14 mouse cellular contexts compared by ENCODE assay signal in the genomic region with DNA sequence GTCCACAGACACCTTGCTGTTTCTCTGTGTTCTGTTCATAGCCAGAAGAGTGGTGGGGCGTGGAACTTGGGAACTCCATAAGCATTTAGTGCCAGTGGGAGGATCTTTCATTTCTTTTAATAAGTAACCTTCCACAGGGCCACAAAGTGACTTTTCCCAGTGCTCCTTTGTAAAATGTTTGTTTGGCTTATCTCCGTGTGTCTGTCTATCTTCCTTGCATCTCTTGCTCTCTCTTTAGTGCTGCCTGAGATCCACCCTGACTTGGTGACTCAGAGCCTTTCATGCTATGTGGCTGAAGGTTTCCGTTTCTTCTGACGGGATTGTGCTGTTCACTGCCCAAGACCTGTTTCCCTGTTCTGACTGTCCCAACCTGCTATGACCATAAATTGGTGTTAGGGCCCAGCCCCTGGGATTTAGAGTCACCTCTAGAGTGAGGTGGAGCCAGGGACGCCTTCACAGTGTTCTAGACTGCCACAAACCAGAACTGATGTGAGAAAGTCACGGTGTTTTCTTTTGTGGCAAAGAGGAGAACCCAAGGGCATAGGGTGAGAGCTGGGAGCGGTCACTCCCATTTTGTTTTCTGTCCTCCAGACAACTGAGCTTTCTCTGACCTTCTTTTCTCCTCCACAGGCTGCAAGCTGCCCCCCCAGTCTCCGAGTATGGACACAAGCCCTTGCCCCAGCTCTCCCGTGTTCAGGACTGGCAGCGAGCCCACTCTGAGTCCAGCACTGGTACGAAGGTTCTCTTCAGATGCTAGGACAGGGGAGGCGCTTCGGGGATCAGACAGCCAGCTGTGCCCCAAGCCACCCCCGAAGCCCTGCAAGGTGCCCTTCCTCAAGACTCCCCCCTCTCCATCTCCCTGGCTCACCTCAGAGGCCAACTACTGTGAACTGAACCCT.
A peak's percentile ranks its signal among the peaks of the same experiment; 100 is the strongest.
DNase-seq lines count a peak whose midpoint lies in the region; ATAC-seq and TF ChIP-seq lines count a peak whose summit lies in the region.
"Had no signal": no experiment of that assay in that cellular context is flagged by ENCODE, and none has a peak within 500 bp of the region (broad histone marks: within the 10 kb centered on the region; RNA-seq: fewer than 3 reads in every experiment).

No protein-coding gene starts in this region.

- peak overlapping the region; percentile 52 for H3K4me2 ChIP-seq in intestine, embryonic 15.5 days (replicated peaks)
- H3K4me2 ChIP-seq in stomach, embryonic 15.5 days, result peak overlapping the region; percentile 20; the same call in 1 of the 2 replicates
- H3K4me2 ChIP-seq in midbrain, postnatal 0 days (ENCODE audit: low read depth, low read length, poor library complexity, severe bottlenecking), result no peak overlapping the region
- H3K4me2 ChIP-seq: hindbrain, embryonic 12.5 days; limb, embryonic 13.5 days had no signal

- 65% methylated on average over 14 of the region's 14 CpGs for WGBS in intestine, embryonic 15.5 days
- WGBS in stomach, embryonic 15.5 days, result 75% methylated on average over 14 of the region's 14 CpGs
- 91% methylated on average over 14 of the region's 14 CpGs for WGBS in midbrain, postnatal 0 days

- ATAC-seq in intestine, embryonic 15.5 days, result peak; percentile 65
- ATAC-seq in stomach, embryonic 15.5 days (ENCODE audit: insufficient read depth, low FRiP score, low read depth), result peak; percentile 17; the same call in 1 of the 2 replicates
- ATAC-seq in midbrain, postnatal 0 days (ENCODE audit: low FRiP score), result no peak

- H3K4me3 ChIP-seq in intestine, embryonic 15.5 days (replicated peaks), result peak overlapping the region; percentile 27
- no peak overlapping the region for H3K4me3 ChIP-seq in stomach, embryonic 15.5 days (replicated peaks)
- no peak overlapping the region for H3K4me3 ChIP-seq in midbrain, postnatal 0 days (ENCODE audit: low read depth, low read length)
- H3K4me3 ChIP-seq: erythroblast, embryonic 14.5 days; heart, embryonic 10.5 days; hindbrain, embryonic 12.5 days; limb, embryonic 13.5 days had no signal

- peaks cover 32% of the 10 kb centered on the region for H3K4me1 ChIP-seq in intestine, embryonic 15.5 days (replicated peaks)
- H3K4me1 ChIP-seq in stomach, embryonic 15.5 days, result peaks cover 27% of the 10 kb centered on the region
- 0 out of 2 replicates have a peak, but pooled peaks cover under 1% of the 10 kb centered on the region for H3K4me1 ChIP-seq in midbrain, postnatal 0 days (ENCODE audit: insufficient read depth, low read length)

- DNase-seq in heart, adult 11 months, result peak; percentile 89
- DNase-seq in heart, postnatal 36 days, result no peak
- peak; percentile 84 to 93 for DNase-seq in kidney, postnatal 25 days
- DNase-seq in spleen, postnatal 36 days (ENCODE audit: low spot score in 2 of 2), result no peak
- no peak for DNase-seq in midbrain, postnatal 0 days (ENCODE audit: low spot score)
- DNase-seq in cerebellum, adult 8-10 months, result no peak
- DNase-seq: cerebellum, adult 18-20 months; thymus, adult 2 months had no signal

- no peaks in the 10 kb centered on the region for H3K9me3 ChIP-seq in intestine, embryonic 15.5 days
- no peaks in the 10 kb centered on the region for H3K9me3 ChIP-seq in stomach, embryonic 15.5 days
- H3K9me3 ChIP-seq in midbrain, postnatal 0 days (ENCODE audit: low read length), result no peaks in the 10 kb centered on the region
- H3K9me3 ChIP-seq: heart, embryonic 10.5 days; hindbrain, embryonic 12.5 days; limb, embryonic 13.5 days had no signal

- TF ChIP-seq CTCF in midbrain, postnatal 0 days (IDR thresholded peaks at IDR 0.05), result no peak

- H3K36me3 ChIP-seq in intestine, embryonic 15.5 days, result no peaks in the 10 kb centered on the region
- H3K36me3 ChIP-seq in stomach, embryonic 15.5 days, result no peaks in the 10 kb centered on the region
- no peaks in the 10 kb centered on the region for H3K36me3 ChIP-seq in midbrain, postnatal 0 days (ENCODE audit: insufficient read depth, low read length)
- H3K36me3 ChIP-seq: hindbrain, embryonic 12.5 days had no signal

- peak overlapping the region; percentile 92 for H3K27ac ChIP-seq in intestine, embryonic 15.5 days
- peak overlapping the region; percentile 80 for H3K27ac ChIP-seq in stomach, embryonic 15.5 days
- H3K27ac ChIP-seq in midbrain, postnatal 0 days (ENCODE audit: low read depth, low read length), result no peak overlapping the region
- H3K27ac ChIP-seq: heart, embryonic 10.5 days; hindbrain, embryonic 12.5 days; limb, embryonic 13.5 days had no signal

- intact Hi-C loops in heart, postnatal 36 days (cut with DNase I), result no loop called here

- H3K27me3 ChIP-seq in intestine, embryonic 15.5 days (replicated peaks), result no peaks in the 10 kb centered on the region
- no peaks in the 10 kb centered on the region for H3K27me3 ChIP-seq in stomach, embryonic 15.5 days (replicated peaks)
- no peaks in the 10 kb centered on the region for H3K27me3 ChIP-seq in midbrain, postnatal 0 days (ENCODE audit: insufficient read depth, low read length)
- H3K27me3 ChIP-seq: hindbrain, embryonic 12.5 days had no signal

- peak overlapping the region; percentile 21 for H3K9ac ChIP-seq in intestine, embryonic 15.5 days
- no peak overlapping the region for H3K9ac ChIP-seq in stomach, embryonic 15.5 days
- H3K9ac ChIP-seq in midbrain, postnatal 0 days (replicated peaks; ENCODE audit: low read length, poor library complexity, severe bottlenecking), result no peak overlapping the region
- H3K9ac ChIP-seq: hindbrain, embryonic 12.5 days; limb, embryonic 13.5 days had no signal

Comparison
In these comparisons a context has a peak if more than half of its experiments do, and no peak if none do; other contexts are left out.
1. DNase-seq: peak in heart, adult 11 months (single experiment) and kidney, postnatal 25 days (2 of 2); none in heart, postnatal 36 days (0 of 2), spleen, postnatal 36 days (0 of 2), midbrain, postnatal 0 days (single experiment) and cerebellum, adult 8-10 months (single experiment).